ENCODE assay signal across 12 mouse cellular contexts in genomic region chr7:68152458-68152857, GRCm38 (mm10).
DNase-seq lines count a peak whose midpoint lies in the region; ATAC-seq lines count a peak whose summit lies in the region.
"Had no signal": no experiment of that assay in that cellular context is flagged by ENCODE, and none has a peak within 500 bp of the region (broad histone marks: within the 10 kb centered on the region; RNA-seq: fewer than 3 reads in every experiment).

No protein-coding gene starts in this region.

- H3K4me1 ChIP-seq in heart, embryonic 11.5 days (ENCODE audit: control insufficient read depth, insufficient read depth, low read length) = peaks cover 64% of the 10 kb centered on the region
- peaks cover 28% of the 10 kb centered on the region for H3K4me1 ChIP-seq in kidney, embryonic 16.5 days (ENCODE audit: insufficient read depth, low read length)
- peaks cover 65% of the 10 kb centered on the region for H3K4me1 ChIP-seq in embryonic facial prominence, embryonic 15.5 days
- 0 out of 2 replicates have a peak, but pooled peaks cover 5% of the 10 kb centered on the region for H3K4me1 ChIP-seq in stomach, embryonic 15.5 days

- peak overlapping the region; percentile 76 for H3K27ac ChIP-seq in heart, embryonic 11.5 days (ENCODE audit: low read depth, low read length)
- H3K27ac ChIP-seq in kidney, embryonic 16.5 days (ENCODE audit: low read length) = peak overlapping the region; percentile 31; the same call in 1 of the 2 replicates
- H3K27ac ChIP-seq in embryonic facial prominence, embryonic 15.5 days (replicated peaks) = peak overlapping the region; percentile 68
- peak overlapping the region; percentile 45; the same call in 1 of the 2 replicates for H3K27ac ChIP-seq in stomach, embryonic 15.5 days
- H3K27ac ChIP-seq: midbrain, embryonic 10.5 days had no signal

- no peak for ATAC-seq in heart, embryonic 11.5 days (replicated peaks; ENCODE audit: insufficient number of reproducible peaks, low FRiP score, low TSS enrichment)
- ATAC-seq in kidney, embryonic 16.5 days (ENCODE audit: low FRiP score, low TSS enrichment) = no peak
- ATAC-seq in embryonic facial prominence, embryonic 15.5 days (ENCODE audit: insufficient number of reproducible peaks, low FRiP score, low TSS enrichment, low read depth) = no peak
- ATAC-seq in stomach, embryonic 15.5 days (ENCODE audit: insufficient read depth, low FRiP score, low read depth) = no peak

- no peaks in the 10 kb centered on the region for H3K36me3 ChIP-seq in heart, embryonic 11.5 days (ENCODE audit: control insufficient read depth, insufficient read depth, low read length)
- no peaks in the 10 kb centered on the region for H3K36me3 ChIP-seq in kidney, embryonic 16.5 days (ENCODE audit: insufficient read depth, low read length)
- H3K36me3 ChIP-seq in embryonic facial prominence, embryonic 15.5 days = no peaks in the 10 kb centered on the region
- no peaks in the 10 kb centered on the region for H3K36me3 ChIP-seq in stomach, embryonic 15.5 days
- H3K36me3 ChIP-seq: midbrain, embryonic 10.5 days had no signal

- no peaks in the 10 kb centered on the region for H3K27me3 ChIP-seq in heart, embryonic 11.5 days (ENCODE audit: control insufficient read depth, insufficient read depth, low read length)
- H3K27me3 ChIP-seq in kidney, embryonic 16.5 days (ENCODE audit: insufficient read depth, low read length) = no peaks in the 10 kb centered on the region
- H3K27me3 ChIP-seq in embryonic facial prominence, embryonic 15.5 days = no peaks in the 10 kb centered on the region
- H3K27me3 ChIP-seq in stomach, embryonic 15.5 days (replicated peaks) = no peaks in the 10 kb centered on the region

- 85% methylated on average over 8 of the region's 8 CpGs for WGBS in heart, embryonic 11.5 days (ENCODE audit: insufficient replicate concordance)
- WGBS in kidney, embryonic 16.5 days = 86% methylated on average over 8 of the region's 8 CpGs
- 82% methylated on average over 8 of the region's 8 CpGs for WGBS in embryonic facial prominence, embryonic 15.5 days
- WGBS in stomach, embryonic 15.5 days = 80% methylated on average over 8 of the region's 8 CpGs

- DNase-seq in heart, postnatal 25 days (ENCODE audit: low spot score) = no peak
- DNase-seq in kidney, adult 9 months = no peak
- DNase-seq in left cerebral cortex, postnatal 10 days (ENCODE audit: extremely low spot score in 1 of 2, low spot score in 2 of 2) = no peak
- DNase-seq in left cerebral cortex, adult 9 months (ENCODE audit: low spot score in 2 of 2) = no peak
- DNase-seq: cerebellum, adult 9-10 months; kidney, postnatal 25 days; lung, postnatal 14 days had no signal

- intact Hi-C loops in heart, postnatal 25 days (cut with DNase I) = no loop called here
- intact Hi-C loops in left cerebral cortex, postnatal 10 days (cut with DNase I) = no loop called here

- no peaks in the 10 kb centered on the region for H3K9me3 ChIP-seq in heart, embryonic 11.5 days (replicated peaks; ENCODE audit: control insufficient read depth, low read length)
- H3K9me3 ChIP-seq in kidney, embryonic 16.5 days (ENCODE audit: low read length) = no peaks in the 10 kb centered on the region
- no peaks in the 10 kb centered on the region for H3K9me3 ChIP-seq in embryonic facial prominence, embryonic 15.5 days (replicated peaks)
- H3K9me3 ChIP-seq in stomach, embryonic 15.5 days = no peaks in the 10 kb centered on the region
- H3K9me3 ChIP-seq: midbrain, embryonic 10.5 days had no signal

- H3K4me3 ChIP-seq in heart, embryonic 11.5 days (ENCODE audit: low read depth, low read length) = no peak overlapping the region
- no peak overlapping the region for H3K4me3 ChIP-seq in kidney, embryonic 16.5 days (ENCODE audit: low read length)
- H3K4me3 ChIP-seq in embryonic facial prominence, embryonic 15.5 days (replicated peaks) = no peak overlapping the region
- H3K4me3 ChIP-seq in stomach, embryonic 15.5 days (replicated peaks) = no peak overlapping the region
- H3K4me3 ChIP-seq: midbrain, embryonic 10.5 days had no signal

- 0 out of 2 replicates have a peak overlapping the region, but pooled peaks have one; percentile 34 for H3K9ac ChIP-seq in heart, embryonic 11.5 days (ENCODE audit: low read depth, low read length)
- H3K9ac ChIP-seq in kidney, embryonic 16.5 days (replicated peaks; ENCODE audit: low read length) = no peak overlapping the region
- no peak overlapping the region for H3K9ac ChIP-seq in embryonic facial prominence, embryonic 15.5 days
- H3K9ac ChIP-seq in stomach, embryonic 15.5 days = no peak overlapping the region

- H3K4me2 ChIP-seq in heart, embryonic 11.5 days = no peak overlapping the region
- no peak overlapping the region for H3K4me2 ChIP-seq in kidney, embryonic 16.5 days (replicated peaks; ENCODE audit: low read depth, low read length)
- H3K4me2 ChIP-seq in embryonic facial prominence, embryonic 15.5 days (replicated peaks) = no peak overlapping the region
- H3K4me2 ChIP-seq in stomach, embryonic 15.5 days = no peak overlapping the region
